Mouse (Mus musculus) gastrocnemius, postnatal 4 days (tissue): Measurements from ENCODE around the gene Gria1. TPM values are rescaled to one million over a fixed set of nuclear protein-coding genes. Genes with fewer than 3 reads are reported as not detected.

Experiments
- DNase-seq, 2 experiments: peaks; one replicate each; pipeline ENCODE4 v3.0.0; 2021 to 2022; ENCODE audit warnings: low spot score in 2 of 2, mixed read lengths in 2 of 2
- total RNA-seq, 2 experiments: library from RNA; stranded (reverse); gene quantifications; 2 replicates each; pipeline ENCODE4 v1.2.3; 2021

Gria1 gene
- total RNA-seq, 2 experiments from 2014 or later = 0.20 to 0.21 TPM

GRCm38 (mm10) chr11:57162931-57163330 is 151.7 kb downstream of the Gria1 start:
- no peak for DNase-seq

GRCm38 (mm10) chr11:57170058-57170457 is 158.9 kb downstream of the Gria1 start:
- no peak for DNase-seq

- no peak for DNase-seq
Measured at GRCm38 (mm10) chr11:57174165-57174564, 163.0 kb downstream of the Gria1 start.

- DNase-seq = no peak
Measured at GRCm38 (mm10) chr11:57176552-57176951, 165.4 kb downstream of the Gria1 start.

- DNase-seq = no peak
Measured at GRCm38 (mm10) chr11:57184216-57184615, 173.0 kb downstream of the Gria1 start.

GRCm38 (mm10) chr11:57185110-57185509 is 173.9 kb downstream of the Gria1 start:
- no peak for DNase-seq

- DNase-seq = no peak
Measured at GRCm38 (mm10) chr11:57189391-57189790, 178.2 kb downstream of the Gria1 start.

- DNase-seq = no peak
Measured at GRCm38 (mm10) chr11:57194746-57195145, 183.6 kb downstream of the Gria1 start.

- DNase-seq = no peak
Measured at GRCm38 (mm10) chr11:57201245-57201976, 190.2 kb downstream of the Gria1 start.

GRCm38 (mm10) chr11:57204371-57204770 is 193.2 kb downstream of the Gria1 start:
- DNase-seq = peak in 1 of 2 experiments; percentile 21

- DNase-seq = no peak
Measured at GRCm38 (mm10) chr11:57207260-57207659, 196.1 kb downstream of the Gria1 start.

GRCm38 (mm10) chr11:57214079-57214478 is 202.9 kb downstream of the Gria1 start:
- DNase-seq = no peak

GRCm38 (mm10) chr11:57214583-57214982 is 203.4 kb downstream of the Gria1 start:
- DNase-seq = no peak

- DNase-seq = no peak
Measured at GRCm38 (mm10) chr11:57222797-57223569, 211.8 kb downstream of the Gria1 start.

GRCm38 (mm10) chr11:57235446-57235845 is 224.3 kb downstream of the Gria1 start:
- no peak for DNase-seq

- no peak for DNase-seq
Measured at GRCm38 (mm10) chr11:57236431-57236830, 225.2 kb downstream of the Gria1 start.

GRCm38 (mm10) chr11:57239758-57240157 is 228.6 kb downstream of the Gria1 start:
- no peak for DNase-seq

GRCm38 (mm10) chr11:57243835-57244234 is 232.6 kb downstream of the Gria1 start:
- no peak for DNase-seq

GRCm38 (mm10) chr11:57244543-57244942 is 233.4 kb downstream of the Gria1 start:
- DNase-seq = no peak

- no peak for DNase-seq
Measured at GRCm38 (mm10) chr11:57248870-57249269, 237.7 kb downstream of the Gria1 start.

GRCm38 (mm10) chr11:57250129-57250528 is 238.9 kb downstream of the Gria1 start:
- no peak for DNase-seq

GRCm38 (mm10) chr11:57271687-57272086 is 260.5 kb downstream of the Gria1 start:
- DNase-seq = no peak
